Mouse (Mus musculus): Measurements from ENCODE around the gene Il4.

GRCm38 (mm10) chr11:53664091-53664490 lies 45.6 kb upstream of the Il4 start:
- no peak for TF ChIP-seq POLR2A (IDR thresholded peaks at IDR 0.05; ENCODE audit: borderline replicate concordance, insufficient read depth, low read length)
- TF ChIP-seq CTCF (IDR thresholded peaks at IDR 0.05; ENCODE audit: borderline replicate concordance, insufficient read depth, low read depth, low read length) = no peak
